Mouse (Mus musculus): ENCODE results near the gene Tnfsf15.

DNA sequence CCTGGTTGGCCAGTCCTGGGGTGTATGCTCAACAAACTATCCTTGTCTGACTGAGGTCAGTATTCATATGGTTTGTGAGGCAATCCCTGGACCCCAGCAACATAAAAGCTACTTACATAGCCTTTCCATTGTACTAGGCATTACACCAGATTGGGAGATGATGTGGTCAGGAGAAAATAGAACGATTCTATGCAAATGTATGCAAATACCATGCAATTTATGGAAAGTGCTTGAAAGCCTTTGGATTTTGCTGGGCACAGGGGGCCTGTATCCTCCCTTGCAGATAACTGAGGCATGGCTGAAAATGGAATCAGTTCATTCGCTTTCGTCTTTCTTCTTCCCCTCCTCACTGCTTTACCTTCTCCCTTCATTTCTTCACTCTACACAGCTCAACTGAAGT lies 63.4 kb downstream of the Tnfsf15 start:
- TF ChIP-seq CTCF (conservative IDR thresholded peaks at IDR 0.05; ENCODE audit: low read length), result no peak
- no peak for TF ChIP-seq NANOG (IDR thresholded peaks at IDR 0.05; ENCODE audit: borderline replicate concordance, low read length)
- TF ChIP-seq POU5F1 (IDR thresholded peaks at IDR 0.05; ENCODE audit: borderline replicate concordance, low read length), result no peak
